Mouse (Mus musculus) small intestine, adult 2 months (tissue): ENCODE results near the gene Ptbp3. TPM values are rescaled to one million over a fixed set of nuclear protein-coding genes. Genes with fewer than 3 reads are reported as not detected.

Source experiments
- H3K27ac ChIP-seq: fragments of 200-500 bp; 2 replicates; pipeline ENCODE4 v1.5.1; 2012; ENCODE audit warnings: low read depth, low read length, control low read depth, inconsistent platforms; ENCODE audit not compliant: insufficient read depth
- H3K27me3 ChIP-seq: fragments of 200-500 bp; 2 replicates; pipeline ENCODE4 v1.6.1; 2012; ENCODE audit warnings: mild to moderate bottlenecking, moderate library complexity, low read length, inconsistent platforms; ENCODE audit not compliant: control insufficient read depth, insufficient read depth
- H3K36me3 ChIP-seq: fragments of 200-500 bp; 2 replicates; pipeline ENCODE4 v1.6.1; 2012; ENCODE audit warnings: mild to moderate bottlenecking, low read length, control low read depth, inconsistent platforms; ENCODE audit not compliant: control insufficient read depth, insufficient read depth
- H3K4me1 ChIP-seq: fragments of 200-500 bp; 2 replicates; pipeline ENCODE4 v1.6.1; 2012; ENCODE audit warnings: low read length, inconsistent platforms, mixed read lengths; ENCODE audit not compliant: control insufficient read depth, insufficient read depth, insufficient read length
- H3K4me3 ChIP-seq: fragments of 200-500 bp; 2 replicates; pipeline ENCODE4 v1.5.1; 2012; ENCODE audit warnings: low read depth, mild to moderate bottlenecking, control low read depth, inconsistent platforms, low read length, moderate library complexity
- CTCF ChIP-seq: fragments of 200-500 bp; IDR thresholded peaks from 2 replicates; pipeline ENCODE4 v1.5.1; 2012; ENCODE audit warnings: low read depth, mild to moderate bottlenecking, control low read depth, inconsistent platforms, low read length, moderate library complexity, mixed read lengths; ENCODE audit not compliant: insufficient replicate concordance, insufficient read length; ENCODE audit errors: extremely low read depth
- POLR2A ChIP-seq: fragments of 200-500 bp; IDR thresholded peaks from 2 replicates; pipeline ENCODE4 v1.6.1; 2012; ENCODE audit warnings: low read depth, mild to moderate bottlenecking, control low read depth, inconsistent platforms, low read length, moderate library complexity
- WGBS: fragments of 180-500 bp; shearing (Covaris S2); methylation state at CpG from one replicate; pipeline ENCODE4 v1.1.7; 2018; 5-methylcytosine and 5-hydroxymethylcytosine counted together
- polyA plus RNA-seq: library from polyadenylated mRNA; depleted of rRNA; stranded (reverse); fragments of >200 nt; gene quantifications from 2 replicates; pipeline ENCODE4 v1.2.3, GENCODE M21; 2012

Ptbp3 gene
- polyA plus RNA-seq, 1 experiment: 45.8 TPM

- peaks cover 12% of the 10 kb centered on the region; the same call in 1 of the 2 replicates for H3K4me1 ChIP-seq
- no peak for TF ChIP-seq POLR2A
- H3K27me3 ChIP-seq: no peaks in the 10 kb centered on the region
- 20% methylated on average over 3 of the region's 3 CpGs for WGBS
- no peaks in the 10 kb centered on the region for H3K36me3 ChIP-seq
- H3K4me3 ChIP-seq: no peak overlapping the region
- H3K27ac ChIP-seq: peak overlapping the region; percentile 95
These were observed 4.4 kb upstream of the Ptbp3 start for GRCm38 (mm10) chr4:59553576-59553975.

- H3K4me3 ChIP-seq: no peak overlapping the region
- peaks cover 12% of the 10 kb centered on the region; the same call in 1 of the 2 replicates for H3K4me1 ChIP-seq
- no peaks in the 10 kb centered on the region for H3K27me3 ChIP-seq
- WGBS: 28% methylated on average over 5 of the region's 5 CpGs
- H3K36me3 ChIP-seq: no peaks in the 10 kb centered on the region
- H3K27ac ChIP-seq: peak overlapping the region; percentile 95
- TF ChIP-seq POLR2A (no peak), CTCF (no peak)
These were observed 3.7 kb upstream of the Ptbp3 start for GRCm38 (mm10) chr4:59552835-59553234.

- WGBS: 67% methylated on average over 1 of the region's 1 CpGs
- no peak for TF ChIP-seq CTCF
- Histone ChIP-seq H3K27me3 (no peaks in the 10 kb centered on the region), H3K36me3 (no peaks in the 10 kb centered on the region), H3K4me1 (peaks cover 12% of the 10 kb centered on the region; the same call in 1 of the 2 replicates), H3K4me3 (no peak overlapping the region), H3K27ac (peak overlapping the region; percentile 89)
These were observed 2.7 kb upstream of the Ptbp3 start for GRCm38 (mm10) chr4:59551901-59552300.

GRCm38 (mm10) chr4:59549977-59550560 is 905 bp upstream of the Ptbp3 start:
- Histone ChIP-seq H3K4me3 (peak overlapping the region; percentile 69), H3K36me3 (no peaks in the 10 kb centered on the region), H3K4me1 (peaks cover 10% of the 10 kb centered on the region; the same call in 1 of the 2 replicates), H3K27ac (peak overlapping the region; percentile 91), H3K27me3 (no peaks in the 10 kb centered on the region)
- WGBS: 8% methylated on average over 11 of the region's 11 CpGs
- TF ChIP-seq CTCF (no peak), POLR2A (no peak)

DNA sequence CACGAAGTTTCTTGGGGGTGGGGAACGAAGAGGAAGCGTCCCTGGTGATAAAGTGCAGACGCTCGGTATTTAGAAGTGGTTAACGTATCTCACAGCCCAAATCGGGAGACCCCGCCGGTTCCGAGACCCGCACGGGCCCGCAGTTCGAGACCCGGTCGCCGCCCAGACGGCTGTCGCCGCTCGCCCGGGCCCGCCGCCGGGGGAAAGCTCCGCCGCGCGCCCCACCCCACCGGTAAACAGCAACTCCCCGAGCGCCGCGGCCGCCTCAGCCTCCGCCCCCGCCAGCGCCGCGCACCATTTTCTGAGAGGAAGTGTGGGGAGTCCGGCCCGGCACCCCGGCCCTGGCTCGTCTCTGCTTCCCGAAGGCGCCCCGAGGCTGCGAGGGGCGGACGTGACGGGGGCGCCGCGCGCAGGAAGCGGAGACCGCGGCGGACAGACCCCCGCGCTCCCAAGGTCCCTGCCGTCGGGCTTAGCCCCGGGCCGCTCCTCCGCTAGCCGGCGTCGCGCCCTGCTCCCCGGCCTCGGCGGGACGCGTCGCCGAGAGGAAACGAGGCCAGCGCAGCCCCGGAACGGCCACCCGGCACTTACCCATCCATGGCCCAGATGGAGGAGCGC is 497 bp downstream of the Ptbp3 start:
- WGBS: under 1% methylated on average over 82 of the region's 83 CpGs
- Histone ChIP-seq H3K27me3 (no peaks in the 10 kb centered on the region), H3K4me1 (peaks cover 7% of the 10 kb centered on the region; the same call in 1 of the 2 replicates), H3K27ac (peak overlapping the region; percentile 98), H3K4me3 (peak overlapping the region; percentile 85), H3K36me3 (no peaks in the 10 kb centered on the region)
- TF ChIP-seq POLR2A: no peak

- 1% methylated on average over 18 of the region's 18 CpGs for WGBS
- H3K4me3 ChIP-seq: peak overlapping the region; percentile 85
- H3K36me3 ChIP-seq: no peaks in the 10 kb centered on the region
- peaks cover 7% of the 10 kb centered on the region; the same call in 1 of the 2 replicates for H3K4me1 ChIP-seq
- H3K27ac ChIP-seq: peak overlapping the region; percentile 98
- no peaks in the 10 kb centered on the region for H3K27me3 ChIP-seq
- no peak for TF ChIP-seq CTCF
- TF ChIP-seq POLR2A: no peak
These were observed 1.1 kb downstream of the Ptbp3 start for GRCm38 (mm10) chr4:59548011-59548559.

- Histone ChIP-seq H3K27ac (peak overlapping the region; percentile 55; the same call in 1 of the 2 replicates), H3K27me3 (no peaks in the 10 kb centered on the region), H3K36me3 (no peaks in the 10 kb centered on the region), H3K4me1 (peaks cover 5% of the 10 kb centered on the region), H3K4me3 (peak overlapping the region; percentile 45)
- no peak for TF ChIP-seq POLR2A
- TF ChIP-seq CTCF: no peak
- WGBS: 8% methylated on average over 11 of the region's 11 CpGs
These were observed 1.9 kb downstream of the Ptbp3 start for GRCm38 (mm10) chr4:59547136-59547889.
